Mouse (Mus musculus): ENCODE measurements around the gene Cyp4a10.
"Not testable (repeated sequence)": the region's sequence is repeated elsewhere in the genome, so short reads cannot be mapped to it uniquely, and the experiment has no call there.

Cyp4a10 gene

DNA sequence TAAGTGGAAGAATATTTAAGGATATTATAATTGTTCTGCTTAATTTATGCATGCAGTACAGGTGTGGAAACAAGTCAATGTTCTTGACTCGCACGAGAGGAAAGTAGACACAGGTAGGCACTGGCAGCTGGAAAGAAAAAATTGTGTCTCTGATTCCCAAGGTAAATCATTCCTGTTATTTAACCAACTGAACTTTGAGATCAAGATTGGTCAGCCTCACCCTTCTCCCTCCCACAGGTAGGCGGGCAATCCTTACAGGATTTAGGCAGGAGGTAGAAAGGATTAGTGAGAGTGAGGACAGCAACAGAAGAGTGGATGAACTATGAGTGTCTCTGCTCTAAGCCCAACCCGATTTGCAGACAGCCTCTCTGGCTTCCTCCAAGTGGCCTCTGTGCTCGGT is at the start of gene Cyp4a10:
TSS of gene Cyp4a10 (plus strand) at position 265 of the 400 bp plus-strand sequence.
- DNase-seq (ENCODE audit: low read depth, low spot score), result not testable (repeated sequence)

GRCm38 (mm10) chr4:115473585-115473984 is 44.5 kb upstream of the Cyp4a10 start:
- DNase-seq (ENCODE audit: low read depth, low spot score), result not testable (repeated sequence)

GRCm38 (mm10) chr4:115476051-115476450 is 42.0 kb upstream of the Cyp4a10 start:
- DNase-seq (ENCODE audit: low read depth, low spot score), result peak; percentile 34

- no peak for DNase-seq (ENCODE audit: low read depth, low spot score)
Measured at GRCm38 (mm10) chr4:115481006-115481652, 36.9 kb upstream of the Cyp4a10 start.

GRCm38 (mm10) chr4:115496001-115496400 is 22.1 kb upstream of the Cyp4a10 start, which contains the start of gene Cyp4a14:
TSS of gene Cyp4a14 (minus strand) at chr4:115496142.
- DNase-seq (ENCODE audit: low read depth, low spot score), result no peak

GRCm38 (mm10) chr4:115497466-115497865 is 20.6 kb upstream of the Cyp4a10 start:
- DNase-seq (ENCODE audit: low read depth, low spot score), result no peak

GRCm38 (mm10) chr4:115513964-115514363 is 4.1 kb upstream of the Cyp4a10 start:
- not testable (repeated sequence) for DNase-seq (ENCODE audit: low read depth, low spot score)

- DNase-seq (ENCODE audit: low read depth, low spot score), result no peak
Measured at GRCm38 (mm10) chr4:115519444-115519843, 1.4 kb downstream of the Cyp4a10 start.

DNA sequence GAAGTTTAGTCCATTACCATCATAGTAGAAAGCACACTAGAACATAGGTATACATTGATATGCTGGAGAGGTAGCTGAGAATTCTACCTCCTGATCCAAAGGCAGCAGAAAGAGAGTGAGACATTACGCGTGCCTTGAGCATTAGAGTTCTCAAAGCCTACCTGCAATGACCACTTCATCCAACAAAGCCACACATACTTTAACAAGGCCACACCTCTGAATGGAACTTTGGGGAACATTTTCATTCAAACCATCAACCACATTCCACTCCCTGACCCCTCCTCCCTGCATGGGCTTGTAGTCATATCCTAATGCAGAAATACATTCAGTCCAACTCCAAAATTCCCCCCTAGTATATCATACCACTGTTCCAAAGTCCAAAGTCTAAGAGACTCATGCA is 3.7 kb downstream of the Cyp4a10 start:
- DNase-seq (ENCODE audit: low read depth, low spot score), result peak; percentile 84

DNA sequence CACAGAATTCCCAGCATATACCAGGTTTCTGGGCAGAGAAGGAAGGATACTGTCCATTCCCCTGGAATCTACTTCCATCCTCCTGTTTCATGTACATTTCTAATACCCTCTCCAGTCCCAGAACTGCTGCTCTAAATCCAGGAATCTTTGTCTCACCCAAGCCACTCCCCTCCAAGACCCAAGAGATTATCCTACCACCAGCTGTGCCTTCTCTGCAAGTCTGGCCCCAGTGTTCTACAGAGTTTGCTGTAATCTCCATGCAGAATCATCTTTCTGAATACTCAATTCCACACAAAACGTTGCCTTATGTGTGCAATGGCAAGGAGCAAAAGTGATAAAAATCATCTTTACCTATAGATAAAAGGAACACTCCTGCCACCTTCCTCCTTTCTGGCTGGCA is 27.0 kb downstream of the Cyp4a10 start:
- no peak for DNase-seq (ENCODE audit: low read depth, low spot score)

- no peak for DNase-seq (ENCODE audit: low read depth, low spot score)
Measured at GRCm38 (mm10) chr4:115546141-115546828, 28.2 kb downstream of the Cyp4a10 start.

DNA sequence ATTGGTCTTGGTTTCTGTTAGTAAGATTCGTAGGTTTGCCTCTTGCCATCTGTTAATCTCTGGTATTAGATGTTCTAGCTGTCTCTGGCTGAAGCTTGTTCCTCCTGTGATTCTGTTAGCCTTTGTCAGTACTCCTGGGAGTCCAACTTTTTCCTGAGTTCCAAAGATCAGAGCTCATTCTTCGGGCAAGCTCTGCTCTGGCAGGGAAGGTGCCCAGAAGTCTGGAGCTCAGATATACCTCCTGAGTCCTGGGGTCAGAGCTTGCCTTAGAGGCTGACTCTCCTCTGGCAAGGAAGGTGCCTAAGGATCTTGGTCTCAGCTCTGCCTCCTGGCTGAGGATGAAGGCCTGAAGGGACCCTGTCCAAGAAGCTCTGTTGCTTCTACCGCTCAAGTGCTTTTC is 34.7 kb downstream of the Cyp4a10 start:
- DNase-seq (ENCODE audit: low read depth, low spot score), result no peak

GRCm38 (mm10) chr4:115555513-115555912 is 37.4 kb downstream of the Cyp4a10 start:
- no peak for DNase-seq (ENCODE audit: low read depth, low spot score)

DNA sequence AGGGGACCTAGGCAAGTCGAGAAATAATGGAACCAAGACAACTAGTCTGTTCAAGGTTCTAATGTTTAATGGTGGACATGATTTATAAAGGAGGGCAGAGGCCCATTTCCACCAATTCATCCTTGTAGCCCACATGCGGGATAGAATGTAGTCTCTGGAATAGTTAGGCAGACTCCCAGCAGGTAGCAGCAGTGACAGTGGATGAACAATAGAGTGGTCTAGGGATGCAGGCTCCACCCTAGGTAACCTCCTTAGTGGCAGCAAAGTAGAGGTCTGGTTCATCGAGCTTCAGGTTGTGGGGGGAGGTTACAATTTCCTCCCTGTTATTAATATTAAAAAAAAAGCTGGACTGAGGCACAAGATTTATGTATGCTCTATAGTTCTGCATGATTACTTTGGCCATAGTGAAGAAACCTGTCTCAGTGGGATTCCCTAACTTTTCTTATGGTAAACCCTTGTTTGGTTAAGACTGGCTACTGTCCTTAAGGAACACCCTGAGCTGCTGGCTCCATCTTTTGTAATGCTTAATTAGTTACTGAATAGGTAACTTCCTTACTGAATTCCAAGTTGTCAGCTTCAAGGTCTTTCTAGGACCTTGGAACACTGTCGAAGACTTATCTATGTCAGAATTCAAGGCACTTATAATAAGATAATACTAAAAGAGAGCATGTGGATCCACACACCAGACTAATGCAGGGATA is 39.9 kb downstream of the Cyp4a10 start:
- DNase-seq (ENCODE audit: low read depth, low spot score), result peak; percentile 93

- peak; percentile 72 for DNase-seq (ENCODE audit: low read depth, low spot score)
Measured at GRCm38 (mm10) chr4:115561236-115561635, 43.2 kb downstream of the Cyp4a10 start.

- no peak for DNase-seq (ENCODE audit: low read depth, low spot score)
Measured at GRCm38 (mm10) chr4:115563401-115563800, 45.3 kb downstream of the Cyp4a10 start, which contains the start of gene Cyp4a31. TSS of gene Cyp4a31 (plus strand) at chr4:115563649.

- DNase-seq (ENCODE audit: low read depth, low spot score), result not testable (repeated sequence)
Measured at GRCm38 (mm10) chr4:115564469-115565225, 46.6 kb downstream of the Cyp4a10 start.

- DNase-seq (ENCODE audit: low read depth, low spot score), result no peak
Measured at GRCm38 (mm10) chr4:115575255-115575654, 57.2 kb downstream of the Cyp4a10 start.

DNA sequence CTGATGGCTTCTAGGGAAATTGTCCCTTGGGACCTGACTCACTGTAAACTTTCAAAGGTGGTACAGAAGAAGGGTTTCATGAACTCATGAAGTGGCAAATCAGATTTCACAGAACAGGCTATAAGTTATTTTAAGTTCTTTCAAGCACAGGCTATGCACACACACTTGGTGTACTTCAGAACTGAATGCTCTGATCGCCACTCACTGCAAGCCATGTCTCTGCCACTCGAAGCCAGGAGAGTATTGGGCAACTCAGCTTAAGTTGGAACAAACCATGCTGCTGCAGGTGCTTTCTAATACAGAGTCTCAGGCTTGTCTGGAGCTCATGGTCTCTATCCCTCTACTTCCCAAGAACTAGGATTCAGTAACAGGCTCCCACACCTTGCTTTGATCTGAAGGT is 57.7 kb downstream of the Cyp4a10 start:
- DNase-seq (ENCODE audit: low read depth, low spot score), result no peak

GRCm38 (mm10) chr4:115583036-115583435 is 65.0 kb downstream of the Cyp4a10 start:
- no peak for DNase-seq (ENCODE audit: low read depth, low spot score)
